Mouse (Mus musculus): ENCODE data around the gene Psd.

- TF ChIP-seq CTCF (IDR thresholded peaks at IDR 0.05; ENCODE audit: low read depth, low read length) (no peak), POLR2A (IDR thresholded peaks at IDR 0.05; ENCODE audit: extremely low read depth, insufficient read depth, low read length) (no peak)
These were observed 11.0 kb downstream of the Psd start for GRCm38 (mm10) chr19:46315752-46316610.

Measured in liver, adult 2 months (tissue).